Mouse (Mus musculus): ENCODE measurements around the gene Cntn2.

GRCm38 (mm10) chr1:132474496-132474895 is 68.6 kb downstream of the Cntn2 start:
- no peak for TF ChIP-seq CTCF (IDR thresholded peaks at IDR 0.05; ENCODE audit: insufficient read depth, low read length)
- TF ChIP-seq POLR2A (IDR thresholded peaks at IDR 0.05; ENCODE audit: borderline replicate concordance, extremely low read depth, low read depth, low read length): no peak

Measured in lung, adult 2 months (tissue).